Mouse (Mus musculus) CD8-positive naive resting alpha-beta T cell, adult 57 days (primary cell): ENCODE data around the gene Spata31. TPM values are rescaled to one million over a fixed set of nuclear protein-coding genes. Genes with fewer than 3 reads are reported as not detected.

Experiments
- total RNA-seq: library from RNA; stranded (reverse); gene quantifications from one replicate; pipeline ENCODE4 v1.2.4, GENCODE M21; 2023

Gene Spata31
- not detected for total RNA-seq

DNA sequence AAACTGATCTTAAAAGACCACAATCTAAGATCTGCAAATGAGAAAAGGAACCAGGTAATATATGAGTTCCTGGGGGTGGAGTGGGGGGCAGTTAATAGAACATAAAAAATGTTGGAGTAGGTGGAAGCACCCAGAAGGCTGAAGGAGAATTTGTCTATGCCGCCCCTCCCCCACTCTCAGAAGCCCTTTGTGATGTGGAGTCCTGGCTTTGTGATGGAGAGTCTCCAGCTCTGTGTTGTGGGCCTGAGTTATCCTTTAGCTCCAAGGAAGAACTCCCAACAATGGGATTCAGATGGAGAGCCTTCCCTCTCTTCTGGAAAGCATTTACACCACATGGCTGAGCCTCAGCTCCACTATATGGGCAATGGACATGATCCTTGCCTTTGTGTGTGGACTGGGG, at the start of gene Spata31:
TSS of gene Spata31 (plus strand) at position 216 of the 400 bp plus-strand sequence.

DNA sequence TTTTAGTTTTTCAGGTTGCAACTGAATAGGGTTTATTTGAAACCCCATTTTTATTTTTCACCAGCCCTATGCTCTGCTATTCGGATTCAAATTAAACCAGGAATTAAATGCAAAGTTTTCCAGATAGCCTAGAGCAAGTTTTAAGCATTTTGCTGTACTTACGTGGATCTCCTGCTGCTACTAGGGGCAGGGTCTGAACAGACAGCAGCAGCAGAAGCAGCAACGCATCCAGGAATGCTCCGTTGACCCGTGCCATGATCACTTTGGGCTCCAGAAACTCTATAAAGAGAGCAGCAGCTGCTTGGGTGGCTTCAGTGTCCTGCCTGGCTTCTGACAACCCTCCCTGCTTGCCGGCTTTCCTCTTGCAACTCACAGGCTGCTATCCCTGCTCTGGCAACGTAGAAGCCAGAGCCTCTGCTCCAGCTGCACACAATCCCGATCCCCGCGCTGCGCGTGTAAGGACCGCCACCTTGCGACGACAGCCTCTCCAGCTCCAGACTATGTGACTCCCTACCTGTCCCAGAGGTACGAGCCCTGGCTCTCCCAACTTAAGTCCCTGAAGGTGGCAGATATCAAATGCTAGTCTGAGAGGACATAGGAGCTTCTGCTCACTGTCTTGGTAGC, 13.5 kb upstream of the Spata31 start, which contains the start of gene Cntnap3:
TSS of gene Cntnap3 (minus strand) at position 371 of the 624 bp plus-strand sequence.

Other genes with a start within 250 kb of the Spata31 start
- not detected for gene Cntnap3, start 13.5 kb upstream of the Spata31 start, total RNA-seq
- not detected for gene Spata31d1c, start 115.7 kb downstream of the Spata31 start, total RNA-seq
- 1.0 TPM for gene Prss47, start 135.4 kb downstream of the Spata31 start, total RNA-seq
- 36.7 TPM for gene Mfsd14b, start 195.6 kb downstream of the Spata31 start, total RNA-seq
- gene Olfr465-ps1, start 220.7 kb downstream of the Spata31 start, total RNA-seq: not detected
- not detected for gene Olfr466, start 232.8 kb downstream of the Spata31 start, total RNA-seq